Mouse (Mus musculus) frontal cortex, postnatal 14 days (tissue): ENCODE measurements around the gene Cacna1a.
"Not testable (repeated sequence)": the region's sequence is repeated elsewhere in the genome, so short reads cannot be mapped to it uniquely, and the experiment has no call there.

ENCODE experiments used
- DNase-seq, 2 experiments: peaks; one replicate each; pipeline ENCODE4 v3.0.0; 2022; ENCODE audit warnings: low spot score in 2 of 2

Cacna1a gene

DNA sequence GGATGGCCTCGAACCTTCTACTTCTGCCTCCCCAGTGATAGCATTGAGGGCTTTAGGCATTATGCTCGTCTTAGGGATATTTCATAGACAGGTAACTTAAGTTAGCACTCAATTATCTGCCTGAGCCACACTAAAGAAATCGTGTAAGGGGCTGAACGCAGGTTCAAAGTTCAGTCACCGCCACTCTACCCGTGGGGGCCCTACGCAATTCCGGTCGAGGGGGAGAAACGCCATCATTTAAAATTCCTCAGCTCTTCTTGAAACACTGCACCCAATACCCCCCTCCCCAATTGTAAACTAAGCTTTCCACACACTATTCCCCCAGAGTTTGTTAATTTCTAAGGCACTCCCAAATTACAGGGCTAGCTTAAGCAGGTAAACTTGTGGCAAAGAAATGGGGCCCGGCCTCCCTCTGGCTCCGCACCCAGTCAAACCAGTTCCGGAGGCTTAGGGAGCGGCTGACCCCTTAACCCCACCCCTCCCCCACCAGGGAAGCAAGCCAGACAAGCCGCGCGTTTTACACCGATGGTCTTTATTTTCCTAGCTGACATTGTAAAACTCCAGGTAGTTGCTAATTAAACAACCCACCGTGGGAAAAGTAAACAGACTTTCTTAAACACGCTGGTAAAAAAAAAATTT lies 272.7 kb downstream of the Cacna1a start:
- DNase-seq = no peak

DNA sequence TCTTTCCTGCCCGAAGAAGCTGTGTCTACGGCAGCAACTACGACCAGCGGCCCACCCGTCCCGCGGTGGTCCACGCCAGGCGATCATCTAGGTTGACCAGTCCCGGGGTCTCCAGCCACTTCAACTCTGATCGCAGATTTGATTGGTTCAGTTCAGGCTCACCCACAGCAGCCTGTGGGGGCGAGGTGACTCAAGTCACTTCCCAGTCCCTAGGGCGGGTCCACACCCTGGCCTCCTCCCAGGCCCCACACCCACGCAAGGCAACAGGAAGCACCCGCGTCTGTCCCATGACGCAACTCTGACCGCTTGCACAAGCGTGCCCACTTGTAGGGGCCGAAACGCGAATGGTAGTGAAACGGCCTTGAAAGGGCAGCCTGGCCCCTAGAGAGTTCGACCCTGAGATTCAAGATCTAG lies 273.2 kb downstream of the Cacna1a start:
- peak in 1 of 2 experiments; percentile 40 for DNase-seq

GRCm38 (mm10) chr8:84661961-84662571 lies 273.8 kb downstream of the Cacna1a start:
- peak; percentile 31 to 50 for DNase-seq

DNA sequence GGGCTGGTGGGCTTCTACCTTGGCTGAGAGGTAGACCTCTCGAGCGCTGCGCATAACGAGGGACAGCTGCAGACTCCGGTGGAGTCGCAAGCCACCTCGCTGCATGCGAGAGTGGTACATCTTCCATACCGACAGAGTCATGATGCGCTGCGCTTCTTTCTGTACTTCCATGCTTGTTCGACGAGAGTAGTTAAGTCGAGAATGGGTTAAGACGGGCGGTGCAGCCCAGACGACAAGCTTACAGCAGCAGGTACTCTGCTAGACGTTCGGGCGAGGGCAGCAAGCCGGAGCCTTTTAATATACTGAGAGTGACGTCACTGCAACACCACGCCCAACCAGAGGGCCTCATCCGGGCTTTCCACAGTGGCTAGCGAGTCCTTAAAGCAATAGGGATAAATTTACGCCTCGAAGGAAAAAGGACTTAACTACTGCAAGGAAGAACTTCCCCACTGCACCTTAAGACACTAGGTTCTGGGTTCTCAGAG lies 274.4 kb downstream of the Cacna1a start, which contains the start of gene Ier2:
TSS of gene Ier2 (minus strand) at position 272 of the 485 bp plus-strand sequence.
- DNase-seq = peak; percentile 90 to 91

- peak; percentile 94 for DNase-seq
Measured at GRCm38 (mm10) chr8:84663483-84664327, 275.5 kb downstream of the Cacna1a start.

DNA sequence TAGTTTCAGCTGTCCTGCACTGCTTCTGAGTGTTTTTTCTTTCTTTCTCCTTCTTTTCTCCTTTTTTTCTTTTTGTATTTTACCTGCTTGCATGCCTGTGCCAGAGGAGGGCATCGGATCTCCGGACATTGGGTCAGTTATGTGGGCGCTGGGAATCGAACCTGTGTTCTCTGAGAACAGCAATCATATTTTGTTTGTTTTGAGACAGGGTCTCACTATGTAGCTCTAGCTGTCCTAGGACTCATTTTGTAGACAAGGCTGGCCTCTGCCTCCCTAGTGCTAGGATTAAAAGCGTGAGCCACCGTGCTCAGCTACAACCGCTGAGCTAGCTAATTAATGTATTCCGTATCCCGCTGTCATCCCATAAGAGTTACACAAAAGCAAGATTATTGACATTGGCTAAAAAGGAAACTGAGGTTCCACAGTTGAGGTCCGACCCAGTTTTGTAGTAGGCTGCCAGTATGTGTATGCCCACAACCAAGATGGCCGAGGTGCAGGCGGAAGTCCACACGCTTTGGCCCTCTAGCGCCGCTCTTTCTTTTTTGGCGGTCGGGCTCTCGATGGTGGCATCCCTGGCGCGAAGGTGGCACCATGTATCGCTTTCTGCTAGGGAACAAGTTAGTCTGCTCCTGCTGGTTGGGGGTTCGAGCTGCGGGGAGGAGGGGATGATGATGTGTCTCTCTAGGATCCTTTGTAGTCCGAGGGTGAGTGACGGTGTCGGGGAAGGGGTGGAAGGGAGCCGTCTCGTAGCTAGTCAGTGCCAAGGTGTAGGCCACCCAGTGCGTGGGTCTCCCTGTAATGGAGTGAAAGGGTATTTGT lies 276.5 kb downstream of the Cacna1a start:
- DNase-seq = peak; percentile 76 to 79

- no peak for DNase-seq
Measured at GRCm38 (mm10) chr8:84665385-84665893, 277.2 kb downstream of the Cacna1a start.

DNA sequence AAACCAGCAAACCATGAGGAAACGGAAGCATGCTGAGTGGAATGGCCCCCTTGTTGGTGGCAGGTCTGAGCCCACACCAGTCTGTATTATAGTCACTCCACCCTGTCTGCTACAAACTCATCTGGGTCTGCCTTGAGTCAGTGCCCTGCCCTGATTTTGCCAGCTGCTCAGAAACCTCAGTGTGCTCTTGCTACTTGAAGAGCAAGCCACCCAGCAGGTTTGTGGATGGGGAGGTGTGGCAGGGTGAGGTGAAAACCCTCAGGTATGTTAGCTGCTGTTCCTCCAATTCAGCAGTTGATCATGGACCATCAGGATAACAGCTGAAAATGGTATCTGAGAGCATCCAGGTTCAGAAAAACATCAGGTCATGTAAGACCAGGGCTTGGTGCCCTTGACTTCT lies 279.8 kb downstream of the Cacna1a start:
- DNase-seq = no peak

GRCm38 (mm10) chr8:84668731-84669485 lies 280.7 kb downstream of the Cacna1a start:
- no peak for DNase-seq

GRCm38 (mm10) chr8:84670295-84671006 lies 282.2 kb downstream of the Cacna1a start:
- DNase-seq = not testable (repeated sequence)

- no peak for DNase-seq
Measured at GRCm38 (mm10) chr8:84677305-84677704, 289.1 kb downstream of the Cacna1a start.

DNA sequence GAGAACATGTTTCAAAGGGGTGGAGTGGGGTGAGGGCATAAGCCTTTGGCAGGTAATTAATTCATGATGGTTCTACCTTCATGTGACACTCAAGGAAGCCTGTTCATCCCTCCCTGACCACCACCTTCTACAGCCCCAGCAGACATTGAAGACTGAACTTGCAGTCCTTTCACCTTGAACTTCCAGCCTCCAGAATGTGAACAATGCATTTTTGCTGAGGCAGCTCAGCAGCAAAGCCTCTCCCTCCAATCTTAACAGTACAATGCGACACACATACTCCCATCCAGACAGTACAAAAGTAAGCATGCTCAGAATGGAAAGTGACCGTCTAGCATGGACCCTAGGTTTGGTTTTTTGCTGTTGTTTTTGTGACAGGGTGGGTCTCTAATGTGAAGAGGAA lies 293.2 kb downstream of the Cacna1a start:
- no peak for DNase-seq

GRCm38 (mm10) chr8:84682257-84682656 lies 294.0 kb downstream of the Cacna1a start:
- DNase-seq = no peak

GRCm38 (mm10) chr8:84684537-84684936 lies 296.3 kb downstream of the Cacna1a start:
- no peak for DNase-seq

DNA sequence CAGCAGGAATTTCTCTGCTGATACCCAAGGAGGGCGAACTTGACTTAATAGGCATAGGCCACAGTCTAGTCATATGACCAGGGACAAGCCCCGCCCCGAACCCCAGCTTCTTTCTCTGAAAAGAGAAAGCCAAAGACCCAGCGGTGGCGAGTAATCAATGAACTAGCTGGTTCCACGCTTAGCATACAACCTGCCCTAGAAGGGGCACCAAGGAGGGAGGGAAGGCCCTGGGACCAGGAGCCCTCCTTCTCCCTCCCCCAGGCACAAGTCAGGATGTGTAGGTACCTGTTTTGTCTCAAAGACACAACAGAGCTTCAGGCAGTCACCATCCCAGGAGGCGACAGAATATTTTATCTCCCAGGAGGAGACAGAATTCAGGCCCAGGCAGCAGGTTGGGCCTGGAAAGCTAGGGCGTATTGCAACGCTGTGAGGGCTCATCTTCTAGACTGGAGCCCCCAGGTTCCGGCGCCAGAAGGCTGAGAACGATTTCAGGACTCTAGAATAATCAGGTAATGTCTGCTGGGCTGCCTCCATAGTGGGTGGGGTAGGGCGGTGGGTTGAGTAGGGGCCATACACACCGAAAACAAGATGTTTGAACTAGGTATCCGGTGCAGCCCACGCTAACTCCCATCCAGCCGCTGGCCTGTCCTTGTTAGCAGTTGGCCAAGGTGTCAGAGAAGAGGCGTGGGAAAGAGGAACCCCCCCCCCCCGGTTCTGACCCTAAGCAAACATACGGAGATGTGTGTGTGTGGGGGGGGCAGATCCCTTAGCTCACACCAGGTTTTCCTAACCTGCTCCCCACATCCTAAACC lies 298.2 kb downstream of the Cacna1a start, which contains the start of gene Trmt1:
TSS of gene Trmt1 (plus strand) at position 117 of the 812 bp plus-strand sequence.
- no peak for DNase-seq

DNA sequence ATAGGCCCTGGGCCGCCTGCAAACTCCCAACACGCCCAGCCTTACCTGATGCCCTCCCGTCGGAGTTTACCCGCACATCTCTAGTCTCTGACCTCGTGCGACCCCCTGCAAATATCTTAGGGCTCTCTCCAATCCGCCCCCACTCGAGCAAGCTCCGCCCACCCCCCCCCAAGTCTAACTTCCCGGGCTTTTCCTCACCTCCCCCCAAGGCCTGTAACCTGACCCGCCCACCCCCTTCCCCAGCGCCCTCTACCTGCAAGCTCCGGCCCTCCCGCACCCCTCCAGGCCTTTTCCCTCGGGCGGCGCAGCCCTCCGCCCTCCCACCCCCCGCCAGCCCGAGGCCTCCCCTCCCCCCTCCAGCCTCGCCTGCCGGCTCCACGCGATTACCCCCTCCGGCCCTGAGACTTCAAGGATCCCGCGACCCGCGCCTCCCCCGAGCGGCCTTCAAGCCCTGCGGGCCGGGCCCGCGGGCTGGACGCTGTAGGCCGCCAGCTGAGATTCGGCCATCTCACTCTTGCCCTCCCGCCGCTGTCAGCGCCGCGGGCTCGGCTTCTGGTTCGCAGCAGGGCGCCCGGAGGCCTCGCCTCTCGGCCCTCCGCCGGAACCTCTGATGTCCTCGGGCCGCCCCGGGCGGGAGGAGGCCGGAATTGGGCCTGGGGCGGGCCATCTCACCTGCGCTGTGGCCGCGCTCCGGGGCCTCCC lies 298.9 kb downstream of the Cacna1a start:
- DNase-seq = no peak

DNA sequence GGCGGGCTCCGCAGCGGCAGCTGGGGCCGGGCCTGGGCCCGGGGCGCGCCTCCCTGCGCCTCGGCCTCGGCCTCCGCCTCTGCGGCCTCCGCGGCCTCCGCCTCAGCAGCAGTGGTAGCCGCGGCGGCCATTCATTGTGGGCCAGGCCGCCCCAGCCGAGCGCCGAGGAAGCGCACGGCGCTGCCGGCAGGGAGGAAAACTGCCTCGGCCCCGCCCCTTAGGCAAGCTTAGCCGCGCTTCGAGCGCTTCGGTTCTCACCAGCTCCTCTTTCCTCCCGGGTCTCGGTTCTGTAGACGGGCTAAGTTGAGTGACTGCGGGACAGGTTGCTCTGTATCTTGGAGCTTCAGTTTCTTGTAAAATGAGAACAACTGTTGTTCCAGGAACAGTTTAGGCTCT lies 299.5 kb downstream of the Cacna1a start, which contains the start of gene Nacc1:
TSS of gene Nacc1 (minus strand) at position 158 of the 396 bp plus-strand sequence.
- peak; percentile 57 to 80 for DNase-seq
